Mouse (Mus musculus) C2C12 (cell line): Measurements from ENCODE around the gene Aebp1. TPM values are rescaled to one million over a fixed set of nuclear protein-coding genes. Genes with fewer than 3 reads are reported as not detected.

ENCODE experiments used
- H3K27me3 ChIP-seq: one replicate; pipeline ENCODE4 v1.6.1; 2011; ENCODE audit not compliant: control insufficient read depth, insufficient read depth, insufficient read length
- H3K36me3 ChIP-seq: one replicate; pipeline ENCODE4 v1.6.1; 2011; ENCODE audit not compliant: control insufficient read depth, insufficient read depth
- H3K4me3 ChIP-seq: one replicate; pipeline ENCODE4 v1.5.1; 2011; ENCODE audit warnings: mild to moderate bottlenecking, control low read depth; ENCODE audit not compliant: poor library complexity, insufficient read depth, severe bottlenecking
- H3K79me2 ChIP-seq: one replicate; pipeline ENCODE4 v1.6.1; 2011; ENCODE audit not compliant: control insufficient read depth, insufficient read depth
- H3K79me3 ChIP-seq: one replicate; pipeline ENCODE4 v1.6.1; 2011; ENCODE audit warnings: low read depth, control low read depth
- H3ac ChIP-seq: one replicate; pipeline ENCODE3; 2011; ENCODE audit warnings: low read depth; ENCODE audit not compliant: control insufficient read depth, insufficient read length
- CEBPB ChIP-seq: IDR thresholded peaks from one replicate; pipeline ENCODE4 v1.6.1; 2011; ENCODE audit warnings: low read depth, mild to moderate bottlenecking, control low read depth, moderate library complexity
- CTCF ChIP-seq: IDR thresholded peaks from one replicate; pipeline ENCODE4 v1.5.1; 2011; ENCODE audit not compliant: control insufficient read depth, insufficient read depth, insufficient read length
- FOSL1 ChIP-seq: IDR thresholded peaks from one replicate; pipeline ENCODE4 v1.8.0; 2011; ENCODE audit warnings: mild to moderate bottlenecking, low read length; ENCODE audit not compliant: poor library complexity, insufficient read depth, severe bottlenecking
- MAX ChIP-seq: IDR thresholded peaks from one replicate; pipeline ENCODE4 v1.6.1; 2011; ENCODE audit warnings: mild to moderate bottlenecking, control low read depth
- MYOD1 ChIP-seq: IDR thresholded peaks from one replicate; pipeline ENCODE4 v1.6.1; 2011; ENCODE audit warnings: low read depth; ENCODE audit not compliant: control insufficient read depth, insufficient read length
- MYOG ChIP-seq: IDR thresholded peaks from one replicate; pipeline ENCODE4 v1.6.1; 2011; ENCODE audit not compliant: control insufficient read depth, insufficient read length; ENCODE audit errors: extremely low read depth
- USF1 ChIP-seq: IDR thresholded peaks from one replicate; pipeline ENCODE4 v1.6.1; 2011; ENCODE audit warnings: low read depth, mild to moderate bottlenecking, control low read depth, moderate library complexity
- polyA plus RNA-seq: library from polyadenylated mRNA; unstranded; fragments of >200 nt; fragmentation: generic; extraction: Trizol; gene quantifications from one replicate; pipeline ENCODE4 v1.2.1, GENCODE M21; 2012; ENCODE audit warnings: missing spikeins

Gene Aebp1
- polyA plus RNA-seq, 1 experiment, result 121 TPM

- no peaks in the 10 kb centered on the region for H3K36me3 ChIP-seq
- TF ChIP-seq USF1 (no peak), MYOG (no peak), MYOD1 (no peak), FOSL1 (no peak), MAX (no peak), CTCF (no peak), CEBPB (no peak)
- no peak overlapping the region for H3ac ChIP-seq
- no peaks in the 10 kb centered on the region for H3K79me2 ChIP-seq
- no peaks in the 10 kb centered on the region for H3K79me3 ChIP-seq
- H3K4me3 ChIP-seq, result no peak overlapping the region
- H3K27me3 ChIP-seq, result no peaks in the 10 kb centered on the region
These were observed 5.1 kb upstream of the Aebp1 start for GRCm38 (mm10) chr11:5856479-5857130.

GRCm38 (mm10) chr11:5858723-5859122 is 3.0 kb upstream of the Aebp1 start:
- no peak for TF ChIP-seq CEBPB
- no peak for TF ChIP-seq MYOG
- TF ChIP-seq CTCF, result no peak
- no peak for TF ChIP-seq MYOD1
- TF ChIP-seq USF1, result no peak
- TF ChIP-seq MAX, result no peak
- no peak for TF ChIP-seq FOSL1
- no peak overlapping the region for H3ac ChIP-seq

DNA sequence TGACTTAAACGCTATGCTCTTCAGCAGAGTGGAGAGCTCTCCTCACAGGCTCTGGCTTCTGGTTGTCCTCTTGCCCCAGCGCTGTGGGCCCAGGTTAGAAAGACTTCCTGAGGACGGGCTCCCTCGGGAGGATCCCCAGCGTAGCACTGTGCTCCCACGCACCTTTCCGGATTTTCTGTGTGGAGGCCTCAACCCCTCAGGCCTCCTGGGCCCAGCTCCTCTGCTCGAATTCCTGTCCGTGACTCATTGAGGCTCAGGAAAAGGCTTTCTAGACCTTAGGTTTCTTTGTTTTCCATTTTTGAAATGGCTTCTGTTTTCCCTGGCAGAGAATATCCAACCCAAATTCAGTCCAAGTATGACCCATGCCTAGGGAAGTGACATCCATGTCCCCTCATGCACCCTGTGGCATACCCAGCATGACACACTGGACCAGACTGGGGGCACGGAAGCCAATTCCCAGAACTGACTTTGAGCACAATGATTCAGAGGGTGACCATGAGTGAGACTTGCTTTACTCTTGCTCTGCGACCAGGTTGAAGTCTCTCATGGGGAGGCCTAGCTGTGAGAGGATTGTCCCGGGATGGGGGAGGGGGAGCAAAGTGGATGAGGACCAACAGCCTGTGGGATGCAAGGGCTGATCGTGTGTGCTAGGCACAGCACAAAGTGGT is 1.7 kb upstream of the Aebp1 start:
- H3K4me3 ChIP-seq, result no peak overlapping the region
- TF ChIP-seq CEBPB (no peak), MAX (no peak), FOSL1 (no peak)
- peaks cover 12% of the 10 kb centered on the region for H3K79me3 ChIP-seq
- H3ac ChIP-seq, result no peak overlapping the region
- peaks cover 33% of the 10 kb centered on the region for H3K79me2 ChIP-seq
- no peaks in the 10 kb centered on the region for H3K27me3 ChIP-seq
- H3K36me3 ChIP-seq, result peaks cover 17% of the 10 kb centered on the region

More at GRCm38 (mm10) chr11:5858723-5859122, 3.0 kb upstream of the Aebp1 start:
- Histone ChIP-seq H3K79me2 (peaks cover 20% of the 10 kb centered on the region), H3K79me3 (peaks cover 8% of the 10 kb centered on the region), H3K4me3 (no peak overlapping the region), H3K27me3 (no peaks in the 10 kb centered on the region), H3K36me3 (peaks cover 5% of the 10 kb centered on the region)

DNA sequence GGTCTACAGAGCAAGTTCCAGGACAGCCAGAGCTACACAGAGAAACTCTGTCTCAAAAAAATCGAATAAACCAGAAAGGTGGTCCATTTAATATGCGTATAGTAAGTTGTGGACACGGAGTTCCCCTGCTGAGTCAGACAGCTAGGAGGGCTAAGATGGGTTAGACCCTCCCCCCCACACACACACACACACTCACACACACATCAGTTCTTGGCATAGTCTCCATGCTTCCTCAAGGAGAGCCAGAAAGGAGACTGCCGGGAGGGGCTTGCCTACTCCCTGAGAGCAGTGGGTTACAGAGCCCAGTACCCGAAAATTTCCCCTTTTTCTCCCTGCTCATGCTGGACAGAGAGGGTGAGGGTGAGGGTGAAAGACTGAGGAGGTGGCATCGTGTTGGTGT is 1.1 kb upstream of the Aebp1 start:
- Histone ChIP-seq H3K27me3 (no peaks in the 10 kb centered on the region), H3K4me3 (no peak overlapping the region), H3K36me3 (peaks cover 24% of the 10 kb centered on the region), H3K79me3 (peaks cover 15% of the 10 kb centered on the region), H3ac (no peak overlapping the region), H3K79me2 (peaks cover 37% of the 10 kb centered on the region)
- TF ChIP-seq MAX, result no peak
- no peak for TF ChIP-seq USF1

DNA sequence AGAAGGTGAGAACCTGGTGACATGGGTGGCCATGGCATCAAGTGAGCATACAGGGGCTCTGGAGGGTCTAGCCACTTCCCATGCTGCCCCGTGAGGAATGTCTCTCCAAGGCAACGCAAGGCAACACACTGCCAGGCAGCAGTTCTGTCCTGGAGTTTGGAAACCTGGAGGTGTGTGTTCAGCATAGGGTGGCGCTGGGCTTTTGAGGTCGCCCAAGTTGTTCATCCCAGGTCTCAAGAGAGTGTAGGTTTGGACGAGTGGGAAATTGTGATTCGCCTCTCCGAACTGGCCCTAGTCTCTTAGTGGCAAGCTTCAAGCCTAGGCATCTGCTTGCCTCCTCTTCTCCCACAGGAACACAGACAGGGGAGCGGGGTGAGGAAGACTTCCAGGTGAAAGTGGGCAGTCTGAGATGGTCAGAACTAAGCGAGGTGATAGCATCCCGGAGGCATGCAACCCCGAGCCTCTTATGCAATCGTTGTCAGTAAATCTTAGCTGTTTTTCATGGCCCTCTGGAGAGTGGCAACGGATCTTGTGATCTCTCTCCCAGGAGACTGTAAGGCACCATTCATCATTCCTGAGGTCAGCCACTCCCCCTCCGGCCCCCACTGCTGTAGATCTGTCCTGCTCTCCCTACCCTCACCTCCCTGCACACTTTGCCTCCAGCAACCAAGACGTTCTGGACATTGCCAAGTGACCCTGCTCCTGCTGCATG is 803 bp downstream of the Aebp1 start:
- Histone ChIP-seq H3K27me3 (no peaks in the 10 kb centered on the region), H3K79me2 (peaks cover 41% of the 10 kb centered on the region), H3K79me3 (peaks cover 15% of the 10 kb centered on the region), H3K36me3 (peaks cover 42% of the 10 kb centered on the region), H3ac (peak overlapping the region; percentile 86), H3K4me3 (peak overlapping the region; percentile 51)
- TF ChIP-seq USF1, result peak; percentile 8
- TF ChIP-seq MYOG, result no peak
- peak; percentile 59 for TF ChIP-seq MAX
- TF ChIP-seq CTCF, result no peak
- TF ChIP-seq CEBPB, result peak; percentile 99
- TF ChIP-seq FOSL1, result no peak
- TF ChIP-seq MYOD1, result no peak

GRCm38 (mm10) chr11:5867196-5867595 is 5.4 kb downstream of the Aebp1 start:
- Histone ChIP-seq H3K4me3 (no peak overlapping the region), H3K27me3 (no peaks in the 10 kb centered on the region), H3K36me3 (peaks cover 88% of the 10 kb centered on the region), H3ac (no peak overlapping the region), H3K79me2 (peaks cover 36% of the 10 kb centered on the region), H3K79me3 (peaks cover 15% of the 10 kb centered on the region)
- TF ChIP-seq CTCF, result no peak
- TF ChIP-seq MAX, result no peak
- no peak for TF ChIP-seq MYOG
- no peak for TF ChIP-seq USF1
- TF ChIP-seq CEBPB, result no peak
- no peak for TF ChIP-seq MYOD1
- no peak for TF ChIP-seq FOSL1
